Mouse (Mus musculus) ES-Bruce4 (cell line): ENCODE measurements around the gene Asb16. TPM values are rescaled to one million over a fixed set of nuclear protein-coding genes. Genes with fewer than 3 reads are reported as not detected.

Experiments
- H3K27ac ChIP-seq: 2 replicates; pipeline ENCODE4 v1.5.1; 2012; ENCODE audit warnings: low read length, inconsistent platforms; ENCODE audit not compliant: insufficient read depth
- H3K27me3 ChIP-seq: 2 replicates; pipeline ENCODE4 v1.6.1; 2012; ENCODE audit warnings: mild to moderate bottlenecking, low read length, inconsistent platforms; ENCODE audit not compliant: control insufficient read depth, poor library complexity, insufficient read depth, severe bottlenecking
- H3K36me3 ChIP-seq: 2 replicates; pipeline ENCODE4 v1.6.1; 2012; ENCODE audit warnings: inconsistent platforms, mild to moderate bottlenecking, low read length, moderate library complexity; ENCODE audit not compliant: control insufficient read depth, poor library complexity, insufficient read depth, severe bottlenecking
- H3K4me1 ChIP-seq: one replicate; pipeline ENCODE4 v1.8.1; 2011; ENCODE audit warnings: low read length; ENCODE audit not compliant: control insufficient read depth, insufficient read depth
- H3K4me3 ChIP-seq: 2 replicates; pipeline ENCODE4 v1.5.1; 2011; ENCODE audit warnings: low read depth, mild to moderate bottlenecking, low read length
- H3K9ac ChIP-seq: 2 replicates; pipeline ENCODE4 v1.6.1; 2012; ENCODE audit warnings: low read depth, mild to moderate bottlenecking, inconsistent platforms; ENCODE audit not compliant: poor library complexity, severe bottlenecking
- H3K9me3 ChIP-seq: replicated peaks from 2 replicates; pipeline ENCODE4 v1.6.1; 2012; ENCODE audit warnings: mild to moderate bottlenecking, low read length, inconsistent platforms; ENCODE audit not compliant: control insufficient read depth, poor library complexity, insufficient read depth, severe bottlenecking
- CTCF ChIP-seq: IDR thresholded peaks from one replicate; pipeline ENCODE4 v1.8.1; 2011; ENCODE audit warnings: low read depth, low read length
- EP300 ChIP-seq: IDR thresholded peaks from 2 replicates; pipeline ENCODE4 v1.6.1; 2011; ENCODE audit warnings: low read depth, low read length; ENCODE audit not compliant: insufficient read depth
- POLR2A ChIP-seq: IDR thresholded peaks from one replicate; pipeline ENCODE4 v1.8.1; 2011; ENCODE audit warnings: low read length; ENCODE audit not compliant: insufficient read depth
- polyA plus RNA-seq: library from polyadenylated mRNA; stranded (reverse); fragments of >200 nt; gene quantifications from 2 replicates; pipeline ENCODE4 v1.2.4, GENCODE M21; 2011; ENCODE audit warnings: low read depth; ENCODE audit not compliant: missing spikeins, insufficient read depth, insufficient read length

Asb16 gene
- polyA plus RNA-seq, result 0.70 and 2.3 TPM in 2 replicates

DNA sequence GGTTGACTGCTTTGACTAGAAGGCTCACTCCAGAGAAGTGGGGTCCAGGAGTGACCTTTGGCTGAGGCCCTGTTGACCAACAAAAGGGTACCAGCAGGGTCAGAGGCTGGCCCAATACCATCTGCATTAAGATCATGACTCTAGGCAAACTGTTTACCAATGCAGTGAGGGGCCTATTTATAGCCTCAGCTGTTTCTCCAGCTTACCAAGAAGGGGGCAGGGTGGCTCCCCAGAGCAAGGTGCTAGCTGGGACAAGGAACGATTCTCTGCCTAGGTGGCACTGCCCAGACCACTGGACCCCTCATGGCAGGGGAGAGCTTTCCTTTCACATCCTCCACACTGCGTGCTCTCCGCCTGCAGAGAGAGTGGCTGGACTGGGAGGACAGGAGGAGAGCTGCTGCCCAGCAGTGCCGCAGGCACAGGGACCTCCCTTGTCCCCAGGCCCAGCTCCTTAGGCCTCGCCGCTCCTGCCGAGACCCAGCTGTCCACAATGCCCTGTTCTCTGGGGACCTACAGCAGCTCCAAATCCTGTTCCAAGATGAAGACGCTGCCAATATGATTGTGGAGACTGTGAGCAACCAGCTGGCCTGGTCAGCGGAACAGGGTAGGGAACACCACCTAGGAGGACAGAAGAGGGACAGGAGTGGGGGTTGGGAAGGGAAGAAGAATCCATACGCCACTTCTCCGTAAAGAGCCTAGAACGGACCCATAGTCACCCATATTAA, at the start of gene Asb16:
Gene Asb16 (plus strand): TSS at position 224 of the 725 bp plus-strand sequence.
- peak within 1 kb of the TSS; percentile 33 for H3K27ac ChIP-seq

DNA sequence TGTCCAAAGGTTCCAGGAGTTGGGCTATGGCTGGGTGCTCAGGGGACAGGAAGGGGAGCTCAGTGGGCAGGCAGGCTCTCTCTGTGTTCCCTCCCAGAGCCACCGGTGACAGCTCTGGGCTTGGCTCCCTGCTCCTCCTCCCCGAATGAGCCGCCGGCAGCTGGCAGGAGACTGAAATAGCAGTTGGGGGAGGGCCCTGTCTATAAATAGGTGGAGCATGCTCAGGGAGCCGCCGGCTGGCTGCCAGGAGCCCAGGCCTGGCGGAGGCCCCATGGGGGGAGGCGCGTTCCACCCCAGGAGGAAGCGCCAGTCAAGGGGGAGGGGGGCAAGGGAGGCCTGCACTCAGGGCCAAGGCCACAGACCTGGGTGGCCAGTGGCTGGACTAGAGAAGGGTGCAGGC, 49.8 kb upstream of the Asb16 start:
- Histone ChIP-seq H3K36me3 (no peaks in the 10 kb centered on the region), H3K4me3 (0 out of 2 replicates have a peak overlapping the region, but pooled peaks have one; percentile 13), H3K9me3 (no peaks in the 10 kb centered on the region), H3K9ac (0 out of 2 replicates have a peak overlapping the region, but pooled peaks have one; percentile 17), H3K4me1 (peaks cover 13% of the 10 kb centered on the region), H3K27ac (no peak overlapping the region), H3K27me3 (no peaks in the 10 kb centered on the region)
- no peak for TF ChIP-seq POLR2A
- TF ChIP-seq CTCF, result no peak
- no peak for TF ChIP-seq EP300

More for the DNA sequence above, at the start of gene Asb16:
- H3K9ac ChIP-seq, result no peak within 1 kb of the TSS
- H3K9me3 ChIP-seq, result no peaks in the 10 kb centered on the region
- no peak for TF ChIP-seq CTCF
- no peak for TF ChIP-seq EP300
- TF ChIP-seq POLR2A, result no peak
- no peaks in the 10 kb centered on the region for H3K27me3 ChIP-seq
- peaks cover 10% of the 10 kb centered on the region for H3K4me1 ChIP-seq
- no peak within 1 kb of the TSS for H3K4me3 ChIP-seq
- H3K36me3 ChIP-seq, result 0 out of 2 replicates have a peak, but pooled peaks cover 5% of the 10 kb centered on the region

DNA sequence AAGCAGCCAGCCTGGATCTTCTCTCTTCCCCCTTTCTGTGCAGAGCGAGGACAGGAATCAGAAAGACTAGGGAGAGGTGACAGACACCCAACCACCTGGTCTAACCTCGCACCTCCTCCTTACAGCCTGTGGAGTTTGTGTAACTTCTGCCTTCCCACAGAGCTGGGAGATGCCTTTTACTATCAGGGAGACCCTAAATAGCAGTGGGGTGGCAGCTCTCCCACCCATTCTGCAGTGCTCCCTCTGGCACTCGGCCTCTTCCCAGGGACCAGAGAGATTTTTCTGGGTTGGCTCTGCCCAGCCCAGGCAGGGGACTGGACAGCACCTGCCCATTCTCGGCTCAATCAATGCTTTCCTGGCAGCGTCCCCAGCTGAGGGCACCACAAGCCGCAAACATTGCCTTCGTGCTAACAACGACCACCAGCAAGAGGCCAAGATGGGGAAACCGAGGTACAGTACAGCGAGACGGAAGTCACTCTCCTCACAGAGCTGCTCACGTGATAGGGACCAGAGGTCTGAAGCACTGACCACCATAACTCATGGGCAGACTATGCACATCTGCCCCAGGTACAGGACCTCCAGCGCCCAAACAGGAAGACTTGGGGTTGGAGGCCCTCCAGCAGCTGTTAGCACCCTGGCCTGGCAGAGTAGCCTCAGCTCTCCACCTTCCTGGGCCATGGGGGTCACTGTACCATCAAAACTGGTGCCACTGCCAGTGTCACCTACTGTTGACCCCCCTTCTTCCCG, 49.1 kb upstream of the Asb16 start:
- Histone ChIP-seq H3K36me3 (no peaks in the 10 kb centered on the region), H3K4me3 (no peak overlapping the region), H3K4me1 (peaks cover 15% of the 10 kb centered on the region)

DNA sequence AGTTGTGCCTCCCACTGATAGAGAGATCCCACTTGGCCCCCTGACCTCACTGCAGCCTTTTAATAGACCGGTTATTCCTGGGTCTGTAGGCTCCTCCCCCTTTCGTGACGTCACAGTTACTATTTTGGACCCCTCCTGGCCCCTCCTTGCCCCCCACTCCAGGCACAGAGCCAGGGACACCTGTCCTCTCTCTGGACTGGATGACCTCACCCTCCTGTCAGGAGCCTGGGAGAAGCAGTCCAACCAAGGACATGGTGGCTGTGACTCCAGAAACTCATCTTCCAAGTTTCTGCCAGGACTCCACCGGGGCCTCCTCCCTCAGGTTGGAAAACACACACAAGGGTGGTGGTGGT, 48.6 kb upstream of the Asb16 start:
- no peaks in the 10 kb centered on the region for H3K36me3 ChIP-seq
- H3K9me3 ChIP-seq, result no peaks in the 10 kb centered on the region
- H3K27me3 ChIP-seq, result no peaks in the 10 kb centered on the region
- H3K27ac ChIP-seq, result no peak overlapping the region
- H3K4me3 ChIP-seq, result no peak overlapping the region
- no peak for TF ChIP-seq POLR2A
- no peak for TF ChIP-seq EP300
- TF ChIP-seq CTCF, result no peak
- peaks cover 13% of the 10 kb centered on the region for H3K4me1 ChIP-seq
- H3K9ac ChIP-seq, result no peak overlapping the region

More for the DNA sequence above, 49.1 kb upstream of the Asb16 start:
- H3K9me3 ChIP-seq, result no peaks in the 10 kb centered on the region
- H3K9ac ChIP-seq, result no peak overlapping the region
- TF ChIP-seq CTCF (no peak), POLR2A (no peak), EP300 (no peak)
- no peaks in the 10 kb centered on the region for H3K27me3 ChIP-seq
- no peak overlapping the region for H3K27ac ChIP-seq

GRCm38 (mm10) chr11:102220451-102220850, 48.1 kb upstream of the Asb16 start:
- TF ChIP-seq CTCF, result no peak
- no peak for TF ChIP-seq EP300
- no peak for TF ChIP-seq POLR2A
- Histone ChIP-seq H3K36me3 (no peaks in the 10 kb centered on the region), H3K9me3 (no peaks in the 10 kb centered on the region), H3K27me3 (no peaks in the 10 kb centered on the region), H3K4me1 (peaks cover 13% of the 10 kb centered on the region), H3K4me3 (no peak overlapping the region), H3K9ac (no peak overlapping the region), H3K27ac (no peak overlapping the region)
